Mouse (Mus musculus): ENCODE results near the gene Ttc28. TPM values are rescaled to one million over a fixed set of nuclear protein-coding genes. Genes with fewer than 3 reads are reported as not detected.

Gene Ttc28
- polyA plus RNA-seq, 1 experiment from 2014 or later, result 5.4 TPM

DNA sequence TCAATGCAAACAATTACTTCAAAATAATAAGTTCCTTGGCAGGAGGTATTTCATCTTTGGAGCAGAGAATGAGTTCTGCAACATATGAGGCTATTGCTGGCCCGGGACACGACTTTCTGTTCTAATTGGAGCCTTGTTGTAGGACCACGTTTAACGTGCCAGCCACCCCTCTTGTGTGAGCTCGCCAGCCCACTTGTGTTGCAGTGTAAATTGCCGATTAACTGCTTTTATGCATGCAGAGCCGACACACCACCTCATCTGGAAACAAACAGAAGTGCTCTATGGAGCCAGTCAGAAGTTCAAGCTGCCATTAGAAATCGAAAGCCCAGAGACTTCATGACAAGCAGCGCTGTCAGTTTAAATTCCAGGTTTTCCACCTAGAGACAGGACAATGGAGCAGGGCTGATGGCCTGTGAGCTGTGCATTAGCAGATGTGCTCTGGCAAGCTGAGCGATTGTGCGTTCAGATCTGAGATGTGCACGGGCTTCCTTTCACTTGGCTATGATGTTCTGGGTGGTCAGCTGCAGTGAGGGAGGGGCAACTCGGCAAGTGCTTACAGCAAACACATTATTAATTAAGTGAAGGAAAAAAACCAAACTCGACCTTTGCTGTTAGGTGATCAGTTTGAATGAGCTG lies 167.4 kb downstream of the Ttc28 start:
- Histone ChIP-seq H3K36me3 (ENCODE audit: insufficient read depth, low read length) (no peaks in the 10 kb centered on the region), H3K9ac (replicated peaks; ENCODE audit: low read depth) (no peak overlapping the region), H3K4me3 (ENCODE audit: low read depth, low read length) (no peak overlapping the region), H3K27me3 (replicated peaks; ENCODE audit: insufficient read depth, low read length) (no peaks in the 10 kb centered on the region), H3K4me1 (ENCODE audit: insufficient read depth, low read depth, low read length) (peaks cover 29% of the 10 kb centered on the region; the same call in 1 of the 2 replicates), H3K4me2 (replicated peaks; ENCODE audit: low read depth, low read length) (peak overlapping the region; percentile 32), H3K27ac (ENCODE audit: low read length) (no peak overlapping the region), H3K9me3 (ENCODE audit: low read length) (no peaks in the 10 kb centered on the region)
- TF ChIP-seq EP300 (IDR thresholded peaks at IDR 0.05) (no peak), CTCF (IDR thresholded peaks at IDR 0.05) (no peak)
- WGBS, result 32% methylated on average over 14 of the region's 14 CpGs
- ATAC-seq, result no peak
- DNase-seq (ENCODE audit: low spot score), result no peak

DNA sequence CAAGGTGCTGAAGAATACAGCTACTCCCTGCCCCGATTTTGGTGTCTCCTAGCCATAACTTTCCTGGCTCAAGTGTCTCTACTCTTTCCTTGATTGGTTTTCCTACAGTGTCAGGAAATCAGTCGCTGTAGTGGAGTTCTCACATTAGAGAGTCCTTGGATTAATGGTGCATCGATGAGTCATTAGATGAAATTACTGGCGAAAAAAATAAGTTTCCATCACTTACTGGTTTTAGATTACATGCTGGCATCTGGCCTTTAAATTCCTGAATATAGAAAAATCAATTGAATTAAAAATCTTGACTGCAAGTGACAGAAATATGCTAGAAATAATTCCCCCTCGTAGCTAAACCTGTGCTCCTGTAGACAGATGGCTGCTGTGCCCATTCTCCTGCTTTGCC lies 168.4 kb downstream of the Ttc28 start:
- 77% methylated on average over 5 of the region's 5 CpGs for WGBS
- Histone ChIP-seq H3K4me2 (replicated peaks; ENCODE audit: low read depth, low read length) (no peak overlapping the region), H3K9ac (replicated peaks; ENCODE audit: low read depth) (no peak overlapping the region), H3K9me3 (ENCODE audit: low read length) (no peaks in the 10 kb centered on the region), H3K4me1 (ENCODE audit: insufficient read depth, low read depth, low read length) (peaks cover 29% of the 10 kb centered on the region; the same call in 1 of the 2 replicates), H3K4me3 (ENCODE audit: low read depth, low read length) (no peak overlapping the region), H3K36me3 (ENCODE audit: insufficient read depth, low read length) (no peaks in the 10 kb centered on the region), H3K27ac (ENCODE audit: low read length) (no peak overlapping the region), H3K27me3 (replicated peaks; ENCODE audit: insufficient read depth, low read length) (no peaks in the 10 kb centered on the region)
- TF ChIP-seq EP300 (IDR thresholded peaks at IDR 0.05), result no peak
- TF ChIP-seq CTCF (IDR thresholded peaks at IDR 0.05), result no peak
- ATAC-seq, result no peak
- no peak for DNase-seq (ENCODE audit: low spot score)

DNA sequence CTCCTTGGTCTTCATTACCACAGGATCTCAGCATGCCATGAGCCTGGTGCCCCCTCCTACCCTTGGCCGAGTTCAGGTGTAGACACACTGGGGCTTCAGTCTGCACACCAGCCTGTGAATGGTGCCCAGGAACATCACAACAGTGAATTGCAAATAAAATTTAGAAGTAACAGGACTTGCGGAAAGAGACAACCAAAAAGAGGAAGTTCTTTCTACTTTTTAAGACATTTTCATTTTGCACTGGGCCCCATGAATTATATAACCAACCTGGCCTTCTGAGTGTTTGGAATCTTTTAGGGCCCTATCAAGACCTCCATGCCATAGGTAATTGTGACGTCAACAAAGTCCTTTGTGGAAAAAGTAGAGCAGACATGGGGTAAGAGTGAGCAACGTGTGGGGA lies 170.0 kb downstream of the Ttc28 start:
- no peak overlapping the region for H3K4me3 ChIP-seq (ENCODE audit: low read depth, low read length)
- H3K9me3 ChIP-seq (ENCODE audit: low read length), result no peaks in the 10 kb centered on the region
- no peak for DNase-seq (ENCODE audit: low spot score)
- no peak for TF ChIP-seq CTCF (IDR thresholded peaks at IDR 0.05)
- H3K27me3 ChIP-seq (replicated peaks; ENCODE audit: insufficient read depth, low read length), result no peaks in the 10 kb centered on the region
- no peak overlapping the region for H3K27ac ChIP-seq (ENCODE audit: low read length)
- no peak overlapping the region for H3K4me2 ChIP-seq (replicated peaks; ENCODE audit: low read depth, low read length)
- ATAC-seq, result peak; percentile 2; the same call in 1 of the 2 replicates
- H3K4me1 ChIP-seq (ENCODE audit: insufficient read depth, low read depth, low read length), result peaks cover 22% of the 10 kb centered on the region; the same call in 1 of the 2 replicates
- 62% methylated on average over 4 of the region's 4 CpGs for WGBS
- H3K36me3 ChIP-seq (ENCODE audit: insufficient read depth, low read length), result no peaks in the 10 kb centered on the region
- H3K9ac ChIP-seq (replicated peaks; ENCODE audit: low read depth), result no peak overlapping the region

DNA sequence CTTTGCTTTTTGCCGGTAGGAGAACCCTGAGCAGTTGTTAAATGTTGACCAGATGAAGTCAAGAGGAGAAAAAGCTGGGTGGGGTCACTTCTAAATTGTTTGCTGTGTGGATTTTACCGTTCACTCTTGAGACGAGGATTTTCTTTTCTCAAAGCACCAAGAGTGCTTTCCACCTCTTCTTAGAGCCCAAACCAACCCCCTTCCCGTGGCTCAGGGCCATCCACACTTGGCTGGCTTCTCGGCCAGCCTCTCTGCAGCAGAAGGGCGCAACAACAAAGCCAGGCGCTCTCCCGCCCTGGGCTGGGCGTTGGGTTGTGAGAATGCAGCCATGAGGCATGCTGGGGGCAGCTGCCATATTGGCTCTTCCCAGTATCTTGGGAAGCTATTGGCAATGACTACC lies 170.5 kb downstream of the Ttc28 start:
- TF ChIP-seq EP300 (IDR thresholded peaks at IDR 0.05), result peak; percentile 71
- TF ChIP-seq CTCF (IDR thresholded peaks at IDR 0.05), result 0 out of 2 replicates have a peak, but pooled peaks have one; percentile 21
- Histone ChIP-seq H3K27ac (ENCODE audit: low read length) (peak overlapping the region; percentile 57; the same call in 1 of the 2 replicates), H3K9me3 (ENCODE audit: low read length) (no peaks in the 10 kb centered on the region), H3K36me3 (ENCODE audit: insufficient read depth, low read length) (no peaks in the 10 kb centered on the region), H3K9ac (replicated peaks; ENCODE audit: low read depth) (no peak overlapping the region), H3K4me3 (ENCODE audit: low read depth, low read length) (no peak overlapping the region), H3K27me3 (replicated peaks; ENCODE audit: insufficient read depth, low read length) (no peaks in the 10 kb centered on the region), H3K4me2 (replicated peaks; ENCODE audit: low read depth, low read length) (no peak overlapping the region), H3K4me1 (ENCODE audit: insufficient read depth, low read depth, low read length) (peaks cover 28% of the 10 kb centered on the region; the same call in 1 of the 2 replicates)
- ATAC-seq (peak; percentile 89), DNase-seq (ENCODE audit: low spot score) (peak; percentile 86)
- 48% methylated on average over 9 of the region's 9 CpGs for WGBS

DNA sequence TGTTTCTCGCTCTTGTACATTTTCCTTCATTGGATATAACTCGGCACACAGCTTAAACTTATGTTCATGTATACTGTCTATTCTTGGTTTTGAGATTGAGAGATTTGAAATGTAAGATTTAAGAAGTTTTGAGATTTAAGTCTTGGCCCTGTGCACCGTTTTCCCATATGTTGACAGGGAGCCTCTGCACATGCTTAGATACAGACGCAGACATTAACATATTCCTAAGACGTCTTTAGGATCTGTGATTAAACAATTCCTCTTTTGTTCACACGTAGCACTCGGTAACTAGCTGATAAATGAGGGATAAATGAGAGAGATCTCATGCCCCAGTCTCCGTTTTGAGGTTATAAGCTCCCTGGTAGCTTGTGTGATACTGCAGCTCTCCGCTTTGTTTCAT lies 174.8 kb downstream of the Ttc28 start:
- TF ChIP-seq CTCF (IDR thresholded peaks at IDR 0.05), result no peak
- no peak for TF ChIP-seq EP300 (IDR thresholded peaks at IDR 0.05)
- WGBS, result 66% methylated on average over 9 of the region's 9 CpGs
- H3K9ac ChIP-seq (replicated peaks; ENCODE audit: low read depth), result no peak overlapping the region
- H3K27ac ChIP-seq (ENCODE audit: low read length), result no peak overlapping the region
- no peaks in the 10 kb centered on the region for H3K9me3 ChIP-seq (ENCODE audit: low read length)
- H3K4me2 ChIP-seq (replicated peaks; ENCODE audit: low read depth, low read length), result no peak overlapping the region
- no peak for ATAC-seq
- H3K27me3 ChIP-seq (replicated peaks; ENCODE audit: insufficient read depth, low read length), result no peaks in the 10 kb centered on the region
- no peak for DNase-seq (ENCODE audit: low spot score)
- H3K36me3 ChIP-seq (ENCODE audit: insufficient read depth, low read length), result no peaks in the 10 kb centered on the region
- H3K4me1 ChIP-seq (ENCODE audit: insufficient read depth, low read depth, low read length), result peaks cover 22% of the 10 kb centered on the region; the same call in 1 of the 2 replicates
- H3K4me3 ChIP-seq (ENCODE audit: low read depth, low read length), result no peak overlapping the region

DNA sequence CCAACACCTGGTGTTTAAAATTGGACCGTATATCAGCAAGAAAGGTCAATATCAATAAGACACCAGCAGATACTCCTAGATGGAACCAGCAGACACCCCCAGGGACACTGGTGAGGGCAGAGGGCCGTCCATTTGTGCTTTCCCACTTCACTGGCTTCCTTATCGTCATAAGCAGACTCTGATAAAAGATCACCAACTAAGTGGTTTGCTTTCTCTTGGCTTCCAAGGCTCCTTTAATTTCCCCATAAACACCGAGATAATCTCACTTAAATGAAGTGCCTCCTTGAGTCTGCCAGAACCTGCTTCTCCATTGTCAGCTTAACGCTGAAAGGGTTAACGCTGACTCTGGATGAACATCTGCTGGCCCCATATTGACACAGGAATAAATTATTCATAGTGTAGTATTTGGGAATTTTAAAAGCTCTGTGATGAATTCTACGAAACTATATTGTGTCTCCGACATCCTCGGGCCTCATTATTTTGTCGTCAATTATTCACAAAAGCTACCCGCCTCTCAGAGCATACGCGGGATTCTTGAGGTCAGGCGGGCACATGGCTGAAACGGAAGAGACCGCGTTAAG lies 175.3 kb downstream of the Ttc28 start:
- Histone ChIP-seq H3K4me1 (ENCODE audit: insufficient read depth, low read depth, low read length) (peaks cover 17% of the 10 kb centered on the region; the same call in 1 of the 2 replicates), H3K9me3 (ENCODE audit: low read length) (no peaks in the 10 kb centered on the region), H3K9ac (replicated peaks; ENCODE audit: low read depth) (no peak overlapping the region), H3K36me3 (ENCODE audit: insufficient read depth, low read length) (no peaks in the 10 kb centered on the region), H3K27me3 (replicated peaks; ENCODE audit: insufficient read depth, low read length) (no peaks in the 10 kb centered on the region), H3K27ac (ENCODE audit: low read length) (no peak overlapping the region), H3K4me2 (replicated peaks; ENCODE audit: low read depth, low read length) (peak overlapping the region; percentile 32; the same call in 1 of the 2 replicates), H3K4me3 (ENCODE audit: low read depth, low read length) (no peak overlapping the region)
- DNase-seq (ENCODE audit: low spot score), result no peak
- TF ChIP-seq EP300 (IDR thresholded peaks at IDR 0.05), result no peak
- TF ChIP-seq CTCF (IDR thresholded peaks at IDR 0.05), result no peak
- ATAC-seq, result no peak
- 24% methylated on average over 17 of the region's 17 CpGs for WGBS

Measured in lung, postnatal 0 days (tissue).